Mouse (Mus musculus) inflammation-experienced regulatory T-cells, adult 6 months (primary cell): ENCODE data around the gene Ppp4r3a. TPM values are rescaled to one million over a fixed set of nuclear protein-coding genes. Genes with fewer than 3 reads are reported as not detected.
A peak's percentile ranks its signal among the peaks of the same experiment; 100 is the strongest.

Source experiments
- ATAC-seq: one replicate; pipeline ENCODE4 v1.8.0; 2017
- polyA plus RNA-seq, 3 experiments: library from polyadenylated mRNA; unstranded; fragments of 100-300 nt; shearing (Covaris generic); gene quantifications; one replicate each; pipeline ENCODE4 v1.2.1; 2017

The Ppp4r3a gene
- polyA plus RNA-seq, 3 experiments from 2014 or later: 29.1 to 41.7 (median 32.4) TPM

- ATAC-seq: peak; percentile 7
These were observed 72.5 kb downstream of the Ppp4r3a start for GRCm38 (mm10) chr12:101011017-101011416.

GRCm38 (mm10) chr12:101010148-101010920, 73.2 kb downstream of the Ppp4r3a start:
- no peak for ATAC-seq

- ATAC-seq: no peak
These were observed 74.3 kb downstream of the Ppp4r3a start for GRCm38 (mm10) chr12:101009225-101009624.

- no peak for ATAC-seq
These were observed 74.9 kb downstream of the Ppp4r3a start for GRCm38 (mm10) chr12:101008648-101009047.

- peak; percentile 25 for ATAC-seq
These were observed 75.5 kb downstream of the Ppp4r3a start for GRCm38 (mm10) chr12:101007968-101008481.

GRCm38 (mm10) chr12:101007427-101007826, 76.1 kb downstream of the Ppp4r3a start:
- ATAC-seq: peak; percentile 49

GRCm38 (mm10) chr12:101005665-101006420, 77.7 kb downstream of the Ppp4r3a start:
- peak; percentile 66 for ATAC-seq

GRCm38 (mm10) chr12:101004982-101005381, 78.5 kb downstream of the Ppp4r3a start:
- ATAC-seq: no peak

- no peak for ATAC-seq
These were observed 80.5 kb downstream of the Ppp4r3a start for GRCm38 (mm10) chr12:101002801-101003513.

GRCm38 (mm10) chr12:100999061-100999954, 84.2 kb downstream of the Ppp4r3a start:
- no peak for ATAC-seq

- ATAC-seq: no peak
These were observed 84.9 kb downstream of the Ppp4r3a start for GRCm38 (mm10) chr12:100998564-100998962.

GRCm38 (mm10) chr12:100997830-100998563, 85.5 kb downstream of the Ppp4r3a start:
- ATAC-seq: no peak

- ATAC-seq: no peak
These were observed 87.1 kb downstream of the Ppp4r3a start for GRCm38 (mm10) chr12:100996378-100996898.

GRCm38 (mm10) chr12:100995607-100996377, 87.7 kb downstream of the Ppp4r3a start:
- no peak for ATAC-seq

- peak; percentile 87 for ATAC-seq
These were observed 89.1 kb downstream of the Ppp4r3a start for GRCm38 (mm10) chr12:100994140-100995015.

GRCm38 (mm10) chr12:100993146-100993545, 90.4 kb downstream of the Ppp4r3a start:
- no peak for ATAC-seq

GRCm38 (mm10) chr12:100992505-100992904, 91.0 kb downstream of the Ppp4r3a start:
- no peak for ATAC-seq

GRCm38 (mm10) chr12:100991119-100991518, 92.4 kb downstream of the Ppp4r3a start:
- ATAC-seq: no peak

- no peak for ATAC-seq
These were observed 93.2 kb downstream of the Ppp4r3a start for GRCm38 (mm10) chr12:100990291-100990690.
